Mouse (Mus musculus): ENCODE data around the gene Mrps7. TPM values are rescaled to one million over a fixed set of nuclear protein-coding genes. Genes with fewer than 3 reads are reported as not detected.

Gene Mrps7
- total RNA-seq, 2 experiments from 2014 or later, result 47.4 to 49.8 TPM

DNA sequence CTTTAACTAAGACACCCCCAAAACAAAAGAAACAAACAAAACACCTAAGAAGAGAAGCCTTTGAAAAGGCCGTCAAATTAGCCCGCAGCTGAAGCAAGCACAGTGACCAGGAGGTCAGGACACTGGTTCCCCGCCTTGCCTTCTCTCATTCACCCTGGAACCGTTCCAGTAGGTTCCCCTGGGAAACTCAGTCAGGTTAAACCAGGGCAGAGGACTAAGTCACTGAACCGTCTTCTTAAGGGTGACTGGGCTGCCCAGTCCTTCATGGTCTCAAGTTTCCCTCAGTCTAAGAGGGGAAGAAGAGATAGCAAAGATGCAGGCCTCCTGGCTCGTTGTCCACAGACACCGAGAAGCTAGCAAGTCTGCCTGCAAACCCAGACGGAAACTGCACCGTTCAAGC is 22.2 kb downstream of the Mrps7 start:
- DNase-seq (ENCODE audit: low spot score in 2 of 2), result no peak
- intact Hi-C loops (cut with DNase I), result no loop called here

DNA sequence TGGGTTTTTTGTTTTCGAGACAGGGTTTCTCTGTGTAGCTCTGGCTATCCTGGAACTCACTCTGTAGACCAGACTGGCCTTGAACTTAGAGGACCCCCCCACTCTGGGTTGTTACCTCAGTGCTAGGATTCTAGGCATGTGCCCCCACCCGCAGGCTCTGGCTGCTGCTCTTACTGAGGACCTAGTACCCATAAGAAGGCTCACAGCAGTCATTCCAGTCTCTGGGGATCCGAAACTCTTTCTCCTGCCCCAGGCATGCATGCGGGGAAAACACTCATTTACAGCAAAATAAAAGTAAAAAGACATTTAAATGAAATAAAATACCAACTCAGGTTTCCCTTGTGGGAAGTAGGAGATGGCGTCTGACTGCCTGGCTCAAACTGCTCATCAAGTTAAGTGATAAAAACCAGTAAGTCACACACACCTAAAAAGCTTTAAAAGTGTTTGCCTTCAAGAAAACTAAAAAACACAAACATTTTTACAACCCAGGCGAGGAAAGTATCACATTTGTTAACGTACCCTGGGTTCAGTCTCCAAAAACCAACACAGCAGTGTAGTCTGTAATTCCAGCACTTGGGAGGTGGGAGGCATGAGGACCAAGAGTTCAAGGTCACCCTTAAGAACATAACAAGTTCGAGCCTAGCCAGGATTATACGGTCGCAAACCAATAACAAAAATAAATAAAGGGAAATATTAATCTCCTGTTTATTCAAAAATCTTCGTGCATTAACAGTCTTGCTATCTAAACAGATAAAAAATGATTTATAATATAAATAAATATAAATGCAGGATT is 23.3 kb downstream of the Mrps7 start:
- no peak for DNase-seq (ENCODE audit: low spot score in 2 of 2)
- intact Hi-C loops (cut with DNase I), result no loop called here

DNA sequence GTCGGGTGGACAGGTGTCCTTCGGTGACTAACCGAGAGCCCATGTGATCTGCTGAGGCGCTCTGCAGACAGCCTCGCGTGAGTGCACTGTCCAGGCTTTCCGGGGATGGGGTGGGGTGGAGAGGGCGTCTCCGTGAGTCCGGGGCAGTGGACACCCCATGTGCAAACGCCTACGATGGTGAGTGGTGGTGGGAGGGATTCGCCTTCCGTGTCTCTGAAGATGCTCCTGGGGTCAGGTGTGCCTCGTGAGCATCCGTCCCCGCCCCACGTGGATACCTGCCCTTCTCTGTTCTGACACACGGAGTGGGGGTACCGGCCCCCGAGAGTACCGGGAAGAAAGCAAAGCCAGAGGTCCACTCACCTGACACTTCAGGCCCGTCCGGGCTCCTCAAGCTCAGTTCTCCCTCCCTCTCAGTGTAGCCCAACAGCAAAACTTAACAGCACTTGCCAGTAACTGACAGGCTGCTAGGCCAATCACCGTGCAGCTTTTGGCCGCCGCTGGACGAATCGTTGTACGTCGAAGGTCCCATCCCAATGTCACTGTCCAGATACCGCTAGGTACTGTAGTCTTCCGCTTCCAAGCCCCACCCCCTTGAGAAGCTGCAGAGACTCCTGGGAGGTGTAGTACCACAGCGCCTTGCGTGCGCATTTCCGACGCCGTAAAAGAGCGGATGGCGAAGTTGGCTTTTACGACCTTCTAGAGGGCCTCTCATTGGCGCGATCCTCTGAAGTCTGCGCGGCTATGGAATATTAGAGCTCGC is 24.2 kb downstream of the Mrps7 start, which contains the start of gene Slc25a19:
Slc25a19 (minus strand) TSS at position 591 of the 760 bp plus-strand sequence.
- intact Hi-C loops (cut with DNase I), result no loop called here
- DNase-seq (ENCODE audit: low spot score in 2 of 2), result peak; percentile 99

DNA sequence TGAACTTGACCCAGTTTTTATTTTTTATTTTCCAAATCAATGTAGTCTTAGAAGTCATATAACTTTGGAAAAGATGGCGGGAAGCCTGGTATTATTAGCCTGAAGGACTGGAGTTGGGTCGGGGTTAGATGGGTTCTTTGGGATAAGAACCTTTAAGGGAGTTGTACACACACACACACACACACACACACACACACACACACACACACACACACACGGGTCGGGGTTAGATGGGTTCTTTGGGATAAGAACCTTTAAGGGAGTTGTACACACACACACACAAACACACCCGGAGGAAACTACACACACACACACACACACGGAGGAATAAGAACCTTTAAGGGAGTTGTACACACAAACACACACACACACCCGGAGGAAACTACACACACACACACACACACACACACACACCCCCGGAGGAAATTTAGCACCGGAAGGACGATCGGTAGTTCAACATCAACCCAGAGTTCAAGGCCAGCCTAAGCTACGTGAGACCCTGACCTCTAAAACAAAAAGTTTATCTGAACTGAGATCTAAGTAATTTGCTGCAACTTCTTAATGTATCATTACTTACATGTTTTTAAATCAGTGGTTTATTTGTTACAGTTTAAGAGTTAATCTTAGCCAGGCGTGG is 24.9 kb downstream of the Mrps7 start:
- intact Hi-C loops (cut with DNase I), result no loop called here
- no peak for DNase-seq (ENCODE audit: low spot score in 2 of 2)

DNA sequence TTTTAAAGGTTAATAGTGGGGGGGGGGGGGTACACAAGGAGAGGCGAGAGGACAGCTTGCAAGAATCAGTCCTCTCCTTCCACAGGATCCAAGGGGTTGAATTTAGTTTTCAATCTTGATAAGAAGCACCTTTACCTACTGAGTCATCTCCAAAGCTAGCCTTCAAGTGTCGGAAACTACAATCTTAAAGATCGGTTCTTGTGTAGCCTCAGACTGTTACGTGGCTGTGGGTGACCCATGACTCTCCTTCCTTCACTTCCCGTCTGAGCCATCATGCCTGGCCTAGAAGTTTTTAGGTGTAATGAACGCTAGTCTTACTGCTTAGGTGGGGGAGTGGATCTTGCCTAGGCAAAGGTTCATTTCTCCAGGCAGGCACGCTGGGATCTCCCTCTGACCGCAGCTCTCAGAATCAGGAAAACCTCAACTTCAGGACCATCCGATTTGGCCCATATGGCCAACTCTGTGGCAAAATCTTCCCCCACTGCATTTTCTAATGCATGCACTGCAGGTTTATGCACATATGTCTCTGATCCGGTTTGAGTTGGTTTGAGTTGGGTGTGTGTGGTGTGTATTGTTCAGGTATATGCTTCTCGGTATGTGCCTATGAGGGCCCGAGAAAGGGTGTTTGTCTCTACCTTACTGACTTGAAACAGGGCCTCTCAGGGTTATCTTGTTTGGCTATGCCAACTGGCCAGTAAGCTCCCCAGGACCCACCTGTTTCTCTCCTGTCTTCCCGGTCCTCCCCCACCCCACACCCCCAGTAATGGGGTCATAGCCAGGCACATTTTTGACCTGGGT is 26.2 kb downstream of the Mrps7 start:
- intact Hi-C loops (cut with DNase I), result loop anchor here (5.0 kb wide), 1 partner anchor 182 kb away; the partner anchor contains the start of genes Caskin2 and Tsen54
- no peak for DNase-seq (ENCODE audit: low spot score in 2 of 2)

DNA sequence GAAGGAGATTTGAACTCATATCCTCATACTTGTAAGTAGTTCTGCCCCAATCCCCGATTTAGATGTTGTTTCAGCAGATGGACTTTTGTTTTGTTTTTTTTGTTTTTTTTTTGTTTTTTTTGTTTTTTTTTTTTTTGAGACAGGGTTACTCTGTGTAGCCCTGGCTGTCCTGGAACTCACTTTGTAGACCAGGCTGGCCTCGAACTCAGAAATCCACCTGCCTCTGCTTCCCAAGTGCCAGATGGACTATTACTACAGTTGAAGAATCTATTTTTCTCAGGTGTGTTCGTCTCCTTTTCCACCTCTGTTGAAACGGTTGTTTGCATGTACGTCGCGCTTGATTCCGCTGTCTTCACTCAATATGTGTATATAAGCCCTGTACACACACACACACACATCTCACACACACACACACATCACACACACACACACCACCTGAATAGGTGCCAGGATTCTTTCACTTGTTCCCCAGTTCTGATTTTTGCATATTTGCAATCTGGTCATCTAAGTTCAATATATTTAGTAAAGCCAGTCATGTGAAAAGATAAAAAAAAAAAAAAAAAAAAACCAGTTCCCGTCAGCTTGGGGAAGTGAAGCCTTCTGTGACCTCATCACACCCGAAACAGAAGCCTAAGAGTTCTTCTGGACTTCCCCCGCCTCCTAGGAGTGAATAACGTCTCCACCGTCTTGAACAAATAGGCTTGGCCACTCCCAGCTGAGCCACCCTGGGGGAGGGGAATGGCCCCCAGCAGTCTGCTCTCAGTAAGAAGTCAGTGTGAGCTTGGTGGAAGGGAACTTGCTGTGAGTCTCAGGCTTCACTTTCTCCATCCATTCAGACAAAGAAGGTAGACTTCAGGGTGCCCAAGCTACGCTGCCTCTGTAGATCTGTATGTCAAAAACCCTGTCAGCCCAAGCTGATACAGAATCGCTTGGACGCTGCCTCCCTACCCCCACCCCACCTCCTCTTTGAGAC is 27.1 kb downstream of the Mrps7 start:
- peak in 1 of 2 experiments; percentile 41 for DNase-seq (ENCODE audit: low spot score in 2 of 2)
- intact Hi-C loops (cut with DNase I), result loop anchor here (5.0 kb wide), 1 partner anchor 181 kb away; the partner anchor contains the start of genes Caskin2 and Tsen54

DNA sequence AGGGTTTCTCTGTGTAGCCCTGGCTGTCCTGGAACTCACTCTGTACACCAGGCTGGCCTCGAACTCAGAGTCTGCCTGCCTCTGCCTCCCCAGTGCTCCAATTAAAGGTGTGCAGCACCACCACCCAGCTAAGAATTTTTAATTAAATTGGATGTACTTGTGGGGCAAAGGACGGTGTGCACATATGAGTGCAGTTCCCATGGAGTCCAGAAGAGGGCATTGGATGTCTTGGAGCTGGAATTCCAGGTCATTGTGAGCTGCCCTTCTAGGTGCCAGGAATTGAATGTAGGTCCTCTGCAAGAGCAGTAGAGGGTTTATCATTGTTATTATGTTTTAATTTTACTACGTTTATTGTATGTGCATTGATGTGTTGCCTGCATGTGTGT is 27.8 kb downstream of the Mrps7 start:
- peak in 1 of 2 experiments; percentile 44 for DNase-seq (ENCODE audit: low spot score in 2 of 2)
- intact Hi-C loops (cut with DNase I), result loop anchor here (5.0 kb wide), 1 partner anchor 181 kb away; the partner anchor contains the start of genes Caskin2 and Tsen54

- intact Hi-C loops (cut with DNase I), result loop anchor here (5.0 kb wide), 1 partner anchor 180 kb away; the partner anchor contains the start of genes Caskin2 and Tsen54
- DNase-seq (ENCODE audit: low spot score in 2 of 2), result no peak
Observed at GRCm38 (mm10) chr11:115632247-115632646, 28.5 kb downstream of the Mrps7 start.

- no peak for DNase-seq (ENCODE audit: low spot score in 2 of 2)
- intact Hi-C loops (cut with DNase I), result loop anchor here (5.0 kb wide), 1 partner anchor 179 kb away; the partner anchor contains the start of genes Caskin2 and Tsen54
Observed at GRCm38 (mm10) chr11:115632862-115633261, 29.1 kb downstream of the Mrps7 start.

DNA sequence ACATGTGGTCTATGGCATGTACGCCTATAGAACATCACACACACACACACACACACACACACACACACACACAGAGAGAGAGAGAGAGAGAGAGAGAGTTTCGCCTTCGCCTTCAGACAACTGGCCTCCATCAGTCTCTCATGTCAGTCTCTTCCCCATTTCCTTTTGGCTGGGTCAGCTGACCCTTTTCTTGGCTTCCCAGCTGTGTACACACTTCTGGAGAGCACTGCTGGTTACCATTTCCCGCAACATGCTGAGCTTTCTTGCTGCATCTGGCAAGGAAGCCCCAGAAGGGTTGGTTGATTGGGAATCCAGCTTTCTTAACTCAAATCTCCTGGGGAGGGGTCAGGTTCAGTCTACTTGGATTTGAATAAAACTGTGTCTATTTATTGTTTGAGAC is 30.4 kb downstream of the Mrps7 start:
- no peak for DNase-seq (ENCODE audit: low spot score in 2 of 2)
- intact Hi-C loops (cut with DNase I), result loop anchor here (5.0 kb wide), 1 partner anchor 178 kb away; the partner anchor contains the start of genes Caskin2 and Tsen54

DNA sequence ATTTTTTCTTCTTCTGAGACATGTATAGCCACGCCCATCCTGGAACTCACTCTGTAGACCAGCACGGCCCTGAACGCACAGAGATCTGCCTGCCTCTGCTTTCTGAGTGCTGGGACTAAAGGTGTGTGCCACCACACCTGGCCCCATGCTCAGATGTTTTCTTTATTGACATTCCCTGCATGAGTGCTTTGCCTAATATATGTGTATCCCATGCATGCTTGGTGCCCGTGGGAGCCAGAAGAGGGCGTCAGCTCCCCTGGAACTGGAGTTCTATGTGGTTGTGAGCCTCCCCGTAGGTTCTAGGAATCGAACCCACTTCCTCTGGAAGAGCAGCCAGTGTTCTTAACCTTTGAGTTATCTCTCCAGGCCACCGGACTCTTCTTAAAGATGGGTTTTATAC is 31.3 kb downstream of the Mrps7 start:
- no peak for DNase-seq (ENCODE audit: low spot score in 2 of 2)
- intact Hi-C loops (cut with DNase I), result no loop called here

GRCm38 (mm10) chr11:115635484-115635883 is 31.8 kb downstream of the Mrps7 start:
- no peak for DNase-seq (ENCODE audit: low spot score in 2 of 2)
- intact Hi-C loops (cut with DNase I), result no loop called here

DNA sequence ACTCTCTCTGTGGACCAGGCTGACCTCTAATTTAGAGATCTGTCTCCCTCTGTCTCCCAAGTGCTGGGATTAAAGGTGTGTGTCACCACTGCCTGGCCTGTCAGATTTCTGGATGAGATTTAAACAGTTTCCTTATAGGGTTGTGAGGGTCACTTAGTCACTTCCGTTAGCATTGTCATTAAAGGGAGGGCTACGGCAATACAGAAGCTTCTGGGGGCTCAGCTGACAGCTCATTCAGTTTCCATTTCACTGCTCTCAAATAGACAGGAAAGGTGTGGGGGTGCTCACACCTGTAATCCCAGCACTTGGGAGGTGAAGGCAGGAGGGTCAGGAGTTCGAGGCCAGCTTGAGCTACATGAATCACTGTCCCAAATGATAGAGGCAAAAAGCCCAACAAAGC is 33.2 kb downstream of the Mrps7 start:
- no peak for DNase-seq (ENCODE audit: low spot score in 2 of 2)
- intact Hi-C loops (cut with DNase I), result no loop called here

GRCm38 (mm10) chr11:115638498-115639409 is 35.0 kb downstream of the Mrps7 start:
- DNase-seq (ENCODE audit: low spot score in 2 of 2), result no peak
- intact Hi-C loops (cut with DNase I), result no loop called here

DNA sequence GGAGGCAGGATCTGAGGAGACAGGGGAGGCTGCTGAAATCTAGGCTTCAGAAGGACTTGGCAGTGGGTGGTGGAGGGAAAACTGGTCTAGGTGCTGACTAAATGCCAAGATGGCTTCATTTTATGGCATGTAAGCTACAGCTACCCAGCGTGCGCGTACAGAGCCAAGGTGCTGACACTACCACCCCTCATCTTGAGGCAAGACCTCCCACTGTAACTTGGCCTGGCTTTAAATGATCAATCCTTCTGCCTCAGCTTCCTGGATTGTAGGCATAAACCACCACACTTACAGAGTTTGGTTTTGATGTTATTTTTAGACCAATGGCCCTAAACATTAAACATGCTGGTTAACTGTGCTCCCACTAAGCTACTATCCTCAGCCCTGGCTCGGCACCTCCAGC is 35.8 kb downstream of the Mrps7 start:
- intact Hi-C loops (cut with DNase I), result no loop called here
- no peak for DNase-seq (ENCODE audit: low spot score in 2 of 2)

GRCm38 (mm10) chr11:115640311-115640828 is 36.6 kb downstream of the Mrps7 start:
- intact Hi-C loops (cut with DNase I), result no loop called here
- no peak for DNase-seq (ENCODE audit: low spot score in 2 of 2)
